Mouse (Mus musculus): ENCODE data around the gene Aqp11.

GRCm38 (mm10) chr7:97764591-97764990 lies 26.5 kb upstream of the Aqp11 start:
- TF ChIP-seq CTCF (IDR thresholded peaks at IDR 0.05; ENCODE audit: insufficient read depth, low read length) (no peak), POLR2A (IDR thresholded peaks at IDR 0.05; ENCODE audit: borderline replicate concordance, extremely low read depth, low read depth, low read length) (no peak)

All from lung, adult 2 months (tissue).